Mouse (Mus musculus) Muller cell, postnatal 12 days (primary cell): ENCODE measurements at regions not wholly inside any gene's neighbourhood (a gene's known extent, or its start where the extent isn't known, plus 50 kb on each side); places are given as distances from the start of the nearest gene placed in this dataset.
"Not testable (repeated sequence)": the region's sequence is repeated elsewhere in the genome, so short reads cannot be mapped to it uniquely, and the experiment has no call there.

Experiments
- DNase-seq: peaks from one replicate; pipeline ENCODE4 v3.0.0-alpha.2; 2015; ENCODE audit errors: inconsistent ontology term

DNA sequence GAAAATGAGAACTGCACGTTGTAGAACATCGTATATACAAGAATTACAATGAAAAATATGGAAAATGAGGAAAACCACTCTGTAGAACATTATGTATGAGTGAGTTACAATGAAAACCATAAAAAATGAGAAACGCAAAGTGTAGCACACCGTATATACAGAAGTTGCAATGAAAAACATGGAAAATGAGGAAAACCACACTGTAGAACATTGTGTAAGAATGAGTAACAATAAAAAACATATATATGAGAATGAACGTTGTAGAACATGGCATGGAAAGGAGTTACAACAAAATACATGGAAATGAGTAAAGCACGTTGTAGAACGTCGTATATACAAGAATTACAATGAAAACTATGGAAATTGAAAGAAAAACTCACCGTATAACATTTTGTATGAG lies 378.6 kb downstream of the Gm3376 start:
- peak; percentile 6 for DNase-seq

DNA sequence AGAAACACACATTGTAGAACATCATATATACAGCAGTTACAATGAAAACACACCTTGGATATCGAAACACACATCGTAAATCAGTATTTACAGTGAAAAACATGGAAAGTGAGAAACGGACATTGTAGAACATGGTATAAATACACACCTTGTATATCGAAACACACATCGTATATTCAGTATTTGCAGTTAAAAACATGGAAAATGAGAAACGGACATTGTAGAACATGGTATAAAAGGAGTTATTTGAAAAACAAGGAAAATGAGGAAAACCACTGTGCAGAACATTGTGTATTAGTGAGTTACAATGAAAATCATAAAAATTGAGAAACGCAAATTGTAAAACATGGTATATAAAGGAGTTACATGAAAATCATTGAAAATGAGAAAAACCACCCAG lies 379.2 kb downstream of the Gm3376 start:
- not testable (repeated sequence) for DNase-seq

DNA sequence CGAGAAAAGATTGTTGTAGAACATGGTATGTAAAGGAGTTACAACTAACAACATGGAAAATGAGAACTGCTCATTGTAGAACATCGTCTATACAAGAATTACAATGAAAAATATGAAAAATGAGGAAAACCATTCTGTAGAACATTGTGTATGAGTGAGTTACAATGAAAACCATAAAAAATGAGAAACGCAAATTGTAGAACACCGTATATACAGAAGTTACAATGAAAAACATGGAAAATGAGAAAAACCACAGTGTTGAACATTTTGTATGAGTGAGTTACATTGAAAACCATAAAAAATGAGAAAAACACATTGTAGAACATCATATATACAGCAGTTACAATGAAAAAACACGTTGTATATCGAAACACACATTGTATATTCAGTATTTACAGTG lies 381.5 kb downstream of the Gm3376 start:
- not testable (repeated sequence) for DNase-seq

DNA sequence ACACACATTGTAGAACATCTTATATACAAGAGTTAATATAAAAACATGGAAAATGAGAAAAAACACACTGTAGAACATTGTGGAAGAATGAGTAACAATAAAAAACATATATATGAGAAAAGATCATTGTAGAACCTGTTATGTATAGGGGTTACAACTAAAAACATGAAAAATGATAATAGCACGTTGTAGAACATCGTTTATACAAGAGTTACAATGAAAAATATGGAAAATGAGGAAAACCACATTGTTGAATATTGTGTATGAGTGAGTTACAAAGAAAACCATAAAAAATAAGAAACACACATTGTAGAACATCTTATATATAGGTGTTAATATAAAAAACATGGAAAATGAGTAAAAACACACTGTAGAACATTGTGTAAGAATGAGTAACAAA lies 388.9 kb downstream of the Gm3376 start:
- no peak for DNase-seq
